Mouse (Mus musculus) midbrain, embryonic 12.5 days (tissue): ENCODE measurements around the gene Gm37240. TPM values are rescaled to one million over a fixed set of nuclear protein-coding genes. Genes with fewer than 3 reads are reported as not detected.

Source experiments
- ATAC-seq: fragments of 200-750 bp; cut with Nextera tagmentation; 2 replicates; pipeline ENCODE4 v1.8.0; 2017; ENCODE audit warnings: low read depth, moderate TSS enrichment, moderate library complexity; ENCODE audit not compliant: low FRiP score
- H3K27ac ChIP-seq: fragments of 300-500 bp; sonication (generic); replicated peaks from 2 replicates; pipeline ENCODE4 v1.5.1; 2016; ENCODE audit warnings: mild to moderate bottlenecking
- H3K27me3 ChIP-seq: fragments of 300-500 bp; sonication (generic); 2 replicates; pipeline ENCODE4 v1.6.1; 2016; ENCODE audit warnings: mild to moderate bottlenecking
- H3K36me3 ChIP-seq: fragments of 300-500 bp; sonication (generic); 2 replicates; pipeline ENCODE4 v1.6.1; 2016
- H3K4me1 ChIP-seq: fragments of 300-500 bp; sonication (generic); 2 replicates; pipeline ENCODE4 v1.6.1; 2016
- H3K4me2 ChIP-seq: fragments of 300-500 bp; sonication (generic); replicated peaks from 2 replicates; pipeline ENCODE4 v1.6.1; 2016; ENCODE audit warnings: mild to moderate bottlenecking, moderate library complexity
- H3K4me3 ChIP-seq: fragments of 300-500 bp; sonication (generic); 2 replicates; pipeline ENCODE4 v1.5.1; 2016; ENCODE audit warnings: mild to moderate bottlenecking
- H3K9ac ChIP-seq: fragments of 300-500 bp; sonication (generic); replicated peaks from 2 replicates; pipeline ENCODE4 v1.6.1; 2016; ENCODE audit warnings: mild to moderate bottlenecking, moderate library complexity
- H3K9me3 ChIP-seq: fragments of 300-500 bp; sonication (generic); 2 replicates; pipeline ENCODE4 v1.6.1; 2016; ENCODE audit warnings: mild to moderate bottlenecking
- WGBS: fragments of 180-500 bp; shearing (Covaris S2); methylation state at CpG from one replicate; pipeline ENCODE4 v1.1.7; 2016; 5-methylcytosine and 5-hydroxymethylcytosine counted together
- polyA plus RNA-seq: library from polyadenylated mRNA; unstranded; fragments of >200 nt; fragmentation: Nextera tagmentation; extraction: Ambion mirVana; gene quantifications from 2 replicates; pipeline ENCODE4 v1.2.1, GENCODE M21; 2016

The Gm37240 gene
- polyA plus RNA-seq, 1 experiment from 2014 or later = 0.96 TPM

GRCm38 (mm10) chr3:85282816-85283215 lies 604.5 kb downstream of the Gm37240 start:
- WGBS = 91% methylated on average over 5 of the region's 5 CpGs
- ATAC-seq = no peak
- no peaks in the 10 kb centered on the region for H3K9me3 ChIP-seq

GRCm38 (mm10) chr3:85275075-85275474 lies 612.2 kb downstream of the Gm37240 start:
- Histone ChIP-seq H3K27ac (no peak overlapping the region), H3K4me3 (no peak overlapping the region), H3K4me2 (no peak overlapping the region), H3K9me3 (no peaks in the 10 kb centered on the region), H3K4me1 (no peaks in the 10 kb centered on the region), H3K27me3 (no peaks in the 10 kb centered on the region), H3K9ac (no peak overlapping the region), H3K36me3 (no peaks in the 10 kb centered on the region)
- ATAC-seq = no peak
- 38% methylated on average over 10 of the region's 10 CpGs for WGBS

More at GRCm38 (mm10) chr3:85282816-85283215, 604.5 kb downstream of the Gm37240 start:
- no peaks in the 10 kb centered on the region for H3K27me3 ChIP-seq
- no peaks in the 10 kb centered on the region for H3K36me3 ChIP-seq
- no peak overlapping the region for H3K4me3 ChIP-seq
- no peak overlapping the region for H3K27ac ChIP-seq
- no peak overlapping the region for H3K4me2 ChIP-seq
- H3K9ac ChIP-seq = no peak overlapping the region
- H3K4me1 ChIP-seq = no peaks in the 10 kb centered on the region

GRCm38 (mm10) chr3:85271491-85271890 lies 615.8 kb downstream of the Gm37240 start:
- Histone ChIP-seq H3K9ac (no peak overlapping the region), H3K9me3 (no peaks in the 10 kb centered on the region), H3K27me3 (no peaks in the 10 kb centered on the region), H3K4me2 (no peak overlapping the region), H3K4me1 (no peaks in the 10 kb centered on the region), H3K36me3 (no peaks in the 10 kb centered on the region), H3K4me3 (no peak overlapping the region), H3K27ac (no peak overlapping the region)
- ATAC-seq = no peak
- 80% methylated on average over 2 of the region's 2 CpGs for WGBS

GRCm38 (mm10) chr3:85264963-85265362 lies 622.4 kb downstream of the Gm37240 start:
- Histone ChIP-seq H3K4me3 (no peak overlapping the region), H3K9me3 (no peaks in the 10 kb centered on the region), H3K9ac (no peak overlapping the region), H3K4me2 (no peak overlapping the region), H3K4me1 (no peaks in the 10 kb centered on the region), H3K27ac (no peak overlapping the region), H3K36me3 (no peaks in the 10 kb centered on the region), H3K27me3 (no peaks in the 10 kb centered on the region)
- no peak for ATAC-seq
- 79% methylated on average over 2 of the region's 2 CpGs for WGBS

- no peak for ATAC-seq
Observed at GRCm38 (mm10) chr3:85264546-85264945, 622.8 kb downstream of the Gm37240 start.

GRCm38 (mm10) chr3:85254526-85254925 lies 632.8 kb downstream of the Gm37240 start:
- Histone ChIP-seq H3K9ac (no peak overlapping the region), H3K4me3 (no peak overlapping the region), H3K9me3 (no peaks in the 10 kb centered on the region), H3K4me2 (no peak overlapping the region), H3K27ac (no peak overlapping the region), H3K36me3 (no peaks in the 10 kb centered on the region), H3K27me3 (no peaks in the 10 kb centered on the region), H3K4me1 (no peaks in the 10 kb centered on the region)
- 92% methylated on average over 5 of the region's 5 CpGs for WGBS
- no peak for ATAC-seq

More at GRCm38 (mm10) chr3:85264546-85264945, 622.8 kb downstream of the Gm37240 start:
- WGBS = 84% methylated on average over 6 of the region's 6 CpGs
- Histone ChIP-seq H3K4me3 (no peak overlapping the region), H3K4me2 (no peak overlapping the region), H3K9ac (no peak overlapping the region), H3K36me3 (no peaks in the 10 kb centered on the region), H3K9me3 (no peaks in the 10 kb centered on the region), H3K27ac (no peak overlapping the region), H3K4me1 (no peaks in the 10 kb centered on the region), H3K27me3 (no peaks in the 10 kb centered on the region)

GRCm38 (mm10) chr3:85251631-85252030 lies 635.7 kb downstream of the Gm37240 start:
- ATAC-seq = no peak
- Histone ChIP-seq H3K27me3 (no peaks in the 10 kb centered on the region), H3K9me3 (no peaks in the 10 kb centered on the region), H3K4me1 (no peaks in the 10 kb centered on the region), H3K4me2 (no peak overlapping the region), H3K36me3 (no peaks in the 10 kb centered on the region), H3K9ac (no peak overlapping the region), H3K27ac (no peak overlapping the region), H3K4me3 (no peak overlapping the region)
- 78% methylated on average over 6 of the region's 6 CpGs for WGBS

- Histone ChIP-seq H3K9ac (no peak overlapping the region), H3K36me3 (no peaks in the 10 kb centered on the region), H3K4me1 (no peaks in the 10 kb centered on the region), H3K27me3 (no peaks in the 10 kb centered on the region), H3K4me3 (no peak overlapping the region), H3K9me3 (no peaks in the 10 kb centered on the region), H3K4me2 (no peak overlapping the region), H3K27ac (no peak overlapping the region)
- 97% methylated on average over 3 of the region's 3 CpGs for whole genome bisulfite sequencing
- no peak for ATAC-seq
Observed at GRCm38 (mm10) chr3:85246131-85246530, 641.2 kb downstream of the Gm37240 start.

- Histone ChIP-seq H3K36me3 (no peaks in the 10 kb centered on the region), H3K9ac (no peak overlapping the region), H3K9me3 (no peaks in the 10 kb centered on the region), H3K4me3 (no peak overlapping the region), H3K4me2 (no peak overlapping the region), H3K27me3 (no peaks in the 10 kb centered on the region), H3K4me1 (no peaks in the 10 kb centered on the region), H3K27ac (no peak overlapping the region)
- no peak for ATAC-seq
- WGBS = 87% methylated on average over 3 of the region's 3 CpGs
Observed at GRCm38 (mm10) chr3:85236546-85236945, 650.8 kb downstream of the Gm37240 start.

- Histone ChIP-seq H3K9ac (no peak overlapping the region), H3K4me3 (no peak overlapping the region), H3K4me2 (no peak overlapping the region), H3K9me3 (no peaks in the 10 kb centered on the region), H3K36me3 (no peaks in the 10 kb centered on the region), H3K27me3 (no peaks in the 10 kb centered on the region), H3K4me1 (no peaks in the 10 kb centered on the region), H3K27ac (no peak overlapping the region)
- 56% methylated on average over 6 of the region's 6 CpGs for WGBS
- ATAC-seq = no peak
Observed at GRCm38 (mm10) chr3:85232846-85233245, 654.5 kb downstream of the Gm37240 start.

GRCm38 (mm10) chr3:85222046-85222445 lies 665.3 kb downstream of the Gm37240 start:
- H3K4me2 ChIP-seq = no peak overlapping the region
- H3K9me3 ChIP-seq = no peaks in the 10 kb centered on the region
- WGBS = 88% methylated on average over 5 of the region's 5 CpGs
- no peaks in the 10 kb centered on the region for H3K4me1 ChIP-seq
- no peak for ATAC-seq
- no peaks in the 10 kb centered on the region for H3K27me3 ChIP-seq
- no peaks in the 10 kb centered on the region for H3K36me3 ChIP-seq
- H3K4me3 ChIP-seq = no peak overlapping the region
- no peak overlapping the region for H3K27ac ChIP-seq
- no peak overlapping the region for H3K9ac ChIP-seq

GRCm38 (mm10) chr3:85214926-85215325 lies 672.4 kb downstream of the Gm37240 start:
- 83% methylated on average over 5 of the region's 5 CpGs for WGBS
- H3K9me3 ChIP-seq = no peaks in the 10 kb centered on the region
- no peak for ATAC-seq

GRCm38 (mm10) chr3:85212751-85213350 lies 674.5 kb downstream of the Gm37240 start:
- H3K4me1 ChIP-seq = no peaks in the 10 kb centered on the region
- 86% methylated on average over 9 of the region's 9 CpGs for WGBS
- no peak overlapping the region for H3K9ac ChIP-seq

More at GRCm38 (mm10) chr3:85214926-85215325, 672.4 kb downstream of the Gm37240 start:
- Histone ChIP-seq H3K4me1 (no peaks in the 10 kb centered on the region), H3K27ac (no peak overlapping the region), H3K4me3 (no peak overlapping the region), H3K4me2 (no peak overlapping the region), H3K9ac (no peak overlapping the region), H3K36me3 (no peaks in the 10 kb centered on the region), H3K27me3 (no peaks in the 10 kb centered on the region)

More at GRCm38 (mm10) chr3:85212751-85213350, 674.5 kb downstream of the Gm37240 start:
- no peaks in the 10 kb centered on the region for H3K27me3 ChIP-seq
- no peaks in the 10 kb centered on the region for H3K9me3 ChIP-seq
- no peak overlapping the region for H3K27ac ChIP-seq
- no peaks in the 10 kb centered on the region for H3K36me3 ChIP-seq
- no peak for ATAC-seq
- H3K4me3 ChIP-seq = no peak overlapping the region
- no peak overlapping the region for H3K4me2 ChIP-seq
